Mouse (Mus musculus) lung, postnatal 0 days (tissue): Measurements from ENCODE around the gene Dnm3.

Source experiments
- CTCF ChIP-seq: IDR thresholded peaks from 2 replicates; pipeline ENCODE4 v1.5.1; 2016; ENCODE audit warnings: antibody characterized with exemption, mild to moderate bottlenecking
- EP300 ChIP-seq: IDR thresholded peaks from 2 replicates; pipeline ENCODE4 v1.6.1; 2016; ENCODE audit warnings: antibody characterized with exemption, mild to moderate bottlenecking, control low read depth

DNA sequence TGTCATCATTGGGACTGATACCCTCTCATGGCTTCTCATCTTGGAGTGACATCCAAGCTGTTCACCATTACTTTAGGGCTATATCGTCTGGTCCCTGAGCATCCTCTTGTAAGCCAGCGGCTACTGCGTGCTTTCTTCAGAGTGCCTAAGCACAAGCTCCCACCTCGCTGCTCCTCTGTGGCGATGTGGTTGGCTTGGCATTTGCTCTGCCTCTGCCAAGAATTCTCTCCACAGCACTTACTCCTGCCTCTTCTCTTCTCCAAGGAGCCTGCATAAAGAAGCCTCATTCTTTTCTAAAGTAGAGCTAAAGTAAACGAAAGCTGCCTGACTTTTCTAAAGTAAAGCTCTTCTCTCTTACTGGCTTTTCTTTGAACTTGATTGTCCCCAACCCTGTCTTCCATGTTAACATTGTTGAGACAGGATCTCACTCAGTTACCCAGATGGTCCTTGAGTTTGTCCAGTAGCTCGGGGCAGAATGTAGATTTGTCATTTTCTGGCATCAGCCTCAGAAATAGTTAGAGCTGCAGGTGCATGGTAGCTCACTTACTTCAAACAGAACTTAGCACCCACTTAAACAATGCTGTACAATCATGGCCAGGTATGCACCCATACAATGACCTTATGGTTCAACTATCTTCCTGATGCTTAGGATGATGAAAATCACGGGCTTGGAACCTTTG lies 396.0 kb downstream of the Dnm3 start:
- no peak for TF ChIP-seq CTCF
- peak; percentile 63 for TF ChIP-seq EP300
